Mouse (Mus musculus) mouse embryonic stem cell (cell line): Measurements from ENCODE around the gene Gng12.

Source experiments
- in situ Hi-C, 2 experiments: fragments of 300-500 bp; cut with MboI; formaldehyde crosslinking; loops; 1 replicate in 1 of 2; 3 replicates in 1 of 2; pipeline ENCODE4 v1.14.3; 2019 to 2020; ENCODE audit warnings: low sequenced_read_pairs in 2 of 2, low pct_unique_long_range_greater_than_20kb in 1 of 2, mixed read lengths in 1 of 2; ENCODE audit not compliant: unreplicated experiment in 1 of 2

Gng12 gene

DNA sequence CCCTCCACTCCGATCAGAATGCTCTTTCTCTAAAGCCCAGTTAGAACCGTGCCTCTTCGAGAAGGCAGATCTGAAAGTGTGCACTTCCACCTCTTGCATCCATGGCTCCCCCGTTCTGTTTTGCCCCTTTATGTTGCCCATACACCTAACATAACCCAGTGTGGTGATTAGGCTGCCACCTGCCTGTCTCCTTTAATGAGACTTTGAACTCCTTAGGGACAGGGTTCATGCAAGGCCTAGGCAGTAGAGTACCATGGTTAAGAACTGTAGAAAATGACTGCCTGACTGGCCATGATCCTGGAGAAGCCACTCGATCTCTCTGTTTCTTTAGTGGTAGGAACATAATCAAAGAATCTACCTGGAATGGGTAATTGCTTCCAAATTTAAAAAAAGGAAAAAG, 161.4 kb downstream of the Gng12 start:
- in situ Hi-C loops: no loop called here

DNA sequence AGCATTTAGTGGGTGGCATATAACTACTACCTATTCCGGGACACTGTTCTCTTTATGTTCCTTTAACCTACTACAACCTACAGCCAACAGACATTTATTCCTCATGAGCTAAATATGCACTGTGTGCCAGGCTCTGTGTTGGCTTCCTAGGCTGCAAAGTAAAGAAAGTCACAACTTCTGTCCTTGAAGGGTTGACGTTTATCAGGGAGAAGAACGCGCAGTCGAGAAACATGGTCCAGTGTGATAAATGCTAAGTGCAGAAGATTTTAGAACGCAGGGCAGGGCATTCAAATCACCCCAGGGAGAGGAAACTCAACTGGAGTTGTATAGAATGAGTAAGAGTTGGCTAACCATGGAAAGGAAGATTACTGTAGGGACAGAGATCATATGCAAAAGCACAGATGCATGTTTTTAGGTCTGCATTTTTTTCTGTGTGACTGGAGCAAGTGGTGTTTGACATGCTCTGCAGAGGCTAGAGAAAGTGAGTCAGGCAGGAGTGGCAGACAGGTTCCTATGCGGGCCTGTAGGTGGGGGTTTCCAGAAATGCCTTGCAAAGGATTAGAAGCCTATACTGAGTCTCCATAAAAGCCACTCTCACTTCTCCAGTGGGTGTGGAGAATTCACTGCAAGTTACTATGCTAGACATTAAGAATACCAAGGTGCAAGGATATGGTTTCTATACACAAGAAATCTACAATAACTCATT, 161.9 kb downstream of the Gng12 start:
- in situ Hi-C loops: no loop called here

DNA sequence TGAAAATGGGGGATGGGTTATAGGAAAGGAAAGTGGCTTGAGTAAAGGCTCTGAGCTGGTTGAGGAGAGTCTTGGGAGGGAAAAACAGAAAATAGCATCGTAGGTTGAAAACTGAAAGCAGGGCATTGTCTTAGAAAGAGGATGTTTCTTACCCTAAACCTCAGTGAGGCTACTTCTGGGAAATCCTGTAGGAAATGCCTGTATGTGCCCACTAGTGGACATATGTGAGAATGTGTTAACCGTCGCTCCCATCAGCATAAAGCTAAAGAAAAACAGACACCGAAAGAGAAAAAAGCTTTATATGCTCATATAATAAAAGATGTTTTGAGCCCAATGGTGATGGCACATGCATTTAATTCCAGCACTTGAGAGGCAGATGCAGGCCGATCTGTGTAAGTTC, 163.9 kb downstream of the Gng12 start:
- in situ Hi-C loops: no loop called here

GRCm38 (mm10) chr6:67069219-67069762, 173.1 kb downstream of the Gng12 start:
- in situ Hi-C loops: no loop called here

DNA sequence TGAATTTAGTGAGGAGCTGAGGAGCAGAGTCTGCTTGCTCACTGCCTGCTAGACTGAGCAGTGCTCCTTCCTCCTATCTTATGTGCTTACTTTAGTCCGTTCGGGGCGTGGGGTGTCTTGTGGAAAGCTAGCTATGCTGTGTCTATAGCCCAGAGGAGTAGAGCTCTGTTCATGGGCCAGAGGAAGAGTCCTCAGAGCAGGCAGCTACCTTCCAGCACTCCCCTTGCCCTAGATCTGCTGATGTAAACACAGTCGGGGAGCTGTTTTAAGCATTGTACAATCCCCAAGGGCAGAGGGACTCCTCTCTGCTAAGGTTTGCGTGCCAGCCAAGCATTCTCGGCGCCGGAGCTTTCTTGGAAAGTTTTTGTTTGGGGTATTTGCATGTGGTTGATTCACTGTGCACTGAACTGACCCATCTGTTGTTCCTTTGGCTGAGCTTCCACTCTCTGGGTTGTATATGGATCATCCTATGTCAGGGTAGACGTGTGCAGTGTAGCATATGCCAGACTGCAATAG, 173.7 kb downstream of the Gng12 start:
- in situ Hi-C loops: no loop called here
